Mouse (Mus musculus): ENCODE measurements around the gene Slc9a3r1. TPM values are rescaled to one million over a fixed set of nuclear protein-coding genes. Genes with fewer than 3 reads are reported as not detected.
A peak's percentile ranks its signal among the peaks of the same experiment; 100 is the strongest.

Slc9a3r1 gene
- total RNA-seq, 4 experiments from 2014 or later: 1.3 to 2.0 (median 1.5) TPM

DNA sequence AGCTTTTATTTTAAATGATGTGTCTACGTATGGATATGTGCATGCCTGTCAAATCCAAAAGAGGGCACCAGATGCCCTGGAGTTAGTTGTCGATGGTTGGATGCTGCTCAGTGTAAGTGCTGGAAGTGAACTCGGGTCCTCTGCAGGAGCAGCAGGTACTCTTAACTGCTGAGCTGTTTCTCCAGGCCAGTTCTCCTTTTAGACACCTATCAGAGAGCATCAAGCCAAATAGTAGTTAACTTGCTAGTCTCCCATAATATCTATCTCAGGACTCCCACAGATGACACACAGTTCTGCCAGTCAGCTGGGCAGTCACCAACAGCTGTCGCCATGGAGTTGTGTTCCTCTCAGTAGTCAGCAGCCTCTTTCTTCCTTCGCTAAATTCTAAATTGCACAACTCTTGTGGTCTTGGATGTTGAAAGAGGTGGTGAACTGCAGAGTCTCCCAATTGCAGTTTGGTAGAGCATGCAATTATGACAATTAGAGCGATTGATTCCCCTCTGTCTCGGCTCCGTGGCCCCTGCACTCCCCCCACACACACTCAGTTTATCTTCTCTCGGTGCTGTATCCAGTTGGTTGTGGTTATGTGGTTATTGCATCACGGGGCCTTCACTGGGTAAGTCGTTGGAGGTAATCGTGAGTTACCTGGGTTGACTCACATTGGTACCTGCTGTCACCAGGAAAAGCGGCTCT lies 25.5 kb downstream of the Slc9a3r1 start:
- no peak for DNase-seq (ENCODE audit: low spot score in 2 of 2)

GRCm38 (mm10) chr11:115189304-115189703 lies 26.2 kb downstream of the Slc9a3r1 start:
- DNase-seq (ENCODE audit: low spot score in 2 of 2): no peak

DNA sequence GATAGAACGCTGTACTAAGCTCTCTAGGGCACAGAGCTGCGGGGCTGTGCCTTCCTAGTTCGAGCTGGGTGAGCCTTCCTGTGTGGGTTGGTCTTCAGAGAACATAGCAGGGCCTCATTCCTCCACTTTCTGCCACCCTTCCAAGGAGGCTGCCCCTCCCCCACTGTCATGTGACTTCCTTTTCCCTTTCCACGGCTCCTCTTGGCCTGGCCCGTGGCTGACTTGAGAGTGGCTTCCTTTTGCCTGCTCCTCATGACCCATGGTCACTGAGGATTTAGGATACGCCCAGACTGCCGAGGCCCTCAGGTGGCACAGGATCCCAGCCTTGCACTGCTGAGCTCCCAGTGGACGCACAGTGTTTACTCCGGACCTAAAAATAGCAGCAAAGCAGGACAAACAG lies 29.0 kb downstream of the Slc9a3r1 start:
- peak in 1 of 2 experiments; percentile 37 for DNase-seq (ENCODE audit: low spot score in 2 of 2)

- no peak for DNase-seq (ENCODE audit: low spot score in 2 of 2)
These were observed 31.6 kb downstream of the Slc9a3r1 start for GRCm38 (mm10) chr11:115194693-115195092.

GRCm38 (mm10) chr11:115195933-115196332 lies 32.8 kb downstream of the Slc9a3r1 start:
- DNase-seq (ENCODE audit: low spot score in 2 of 2): no peak

DNA sequence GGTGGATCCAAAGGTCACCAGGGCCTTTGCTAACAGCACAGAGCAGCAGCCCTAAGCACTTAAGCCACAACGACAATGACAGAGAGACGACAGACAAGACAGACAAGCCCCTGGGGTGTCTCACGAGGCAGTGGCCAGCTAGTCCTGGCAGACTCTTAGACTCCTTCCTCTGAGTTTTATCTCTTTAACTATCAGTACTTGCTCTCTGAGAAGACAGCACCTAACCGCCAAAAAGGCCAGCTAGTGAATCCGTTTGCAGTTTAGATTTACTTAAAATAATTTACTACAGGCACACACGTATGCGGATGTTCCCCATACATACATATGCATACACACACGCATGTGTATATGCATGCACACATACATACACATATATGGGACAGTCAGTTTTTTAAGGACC lies 34.4 kb downstream of the Slc9a3r1 start:
- no peak for DNase-seq (ENCODE audit: low spot score in 2 of 2)

GRCm38 (mm10) chr11:115198932-115199384 lies 35.8 kb downstream of the Slc9a3r1 start:
- DNase-seq (ENCODE audit: low spot score in 2 of 2): no peak

- DNase-seq (ENCODE audit: low spot score in 2 of 2): no peak
These were observed 37.4 kb downstream of the Slc9a3r1 start for GRCm38 (mm10) chr11:115200520-115200919.

DNA sequence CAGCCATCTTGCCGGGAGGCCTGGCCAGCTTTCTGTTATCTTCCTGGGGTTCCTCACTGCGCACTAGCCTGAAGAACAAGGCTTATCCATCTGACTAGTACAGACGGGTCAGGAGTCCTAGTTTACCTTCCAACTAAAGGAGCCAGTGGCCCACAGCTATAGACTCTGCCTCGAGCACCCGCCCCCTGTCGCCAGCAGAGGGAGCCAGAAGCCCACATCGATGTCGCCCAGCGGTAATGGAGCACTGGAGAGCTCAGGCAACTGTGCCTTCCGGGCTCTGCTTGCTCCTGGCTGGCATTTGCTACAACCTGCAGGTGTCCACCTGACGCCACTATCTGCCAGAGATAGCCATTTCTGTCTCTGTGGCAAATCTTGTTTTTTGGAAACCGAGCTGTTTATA lies 39.2 kb downstream of the Slc9a3r1 start:
- DNase-seq (ENCODE audit: low spot score in 2 of 2): peak; percentile 63 to 66

- no peak for DNase-seq (ENCODE audit: low spot score in 2 of 2)
These were observed 39.6 kb downstream of the Slc9a3r1 start for GRCm38 (mm10) chr11:115202756-115203155.

- no peak for DNase-seq (ENCODE audit: low spot score in 2 of 2)
These were observed 45.0 kb downstream of the Slc9a3r1 start for GRCm38 (mm10) chr11:115208126-115208525.

GRCm38 (mm10) chr11:115208776-115209732 lies 45.9 kb downstream of the Slc9a3r1 start:
- no peak for DNase-seq (ENCODE audit: low spot score in 2 of 2)

DNA sequence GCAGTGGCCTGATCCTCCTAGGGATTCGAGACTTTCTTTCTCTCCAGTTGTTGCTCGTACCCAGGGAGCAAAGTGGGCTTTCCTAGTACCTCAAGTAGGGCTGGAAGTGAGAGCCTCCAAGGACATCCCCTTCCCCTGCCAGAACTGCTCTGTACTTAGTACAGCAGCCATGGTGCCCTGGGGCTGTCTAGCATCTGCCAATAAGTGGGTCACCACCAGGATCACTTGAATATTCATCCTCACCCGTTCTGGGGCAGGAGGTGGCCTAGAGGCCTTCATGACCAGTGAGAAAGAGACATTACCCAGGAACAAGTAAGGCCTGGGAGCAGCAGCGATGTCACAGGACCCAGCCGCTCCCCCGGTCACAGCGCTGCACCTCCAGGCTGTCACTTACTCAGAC lies 46.8 kb downstream of the Slc9a3r1 start:
- no peak for DNase-seq (ENCODE audit: low spot score in 2 of 2)

GRCm38 (mm10) chr11:115212116-115212515 lies 49.0 kb downstream of the Slc9a3r1 start:
- DNase-seq (ENCODE audit: low spot score in 2 of 2): no peak

- no peak for DNase-seq (ENCODE audit: low spot score in 2 of 2)
These were observed 52.0 kb downstream of the Slc9a3r1 start for GRCm38 (mm10) chr11:115215123-115215522.

- DNase-seq (ENCODE audit: low spot score in 2 of 2): no peak
These were observed 54.6 kb downstream of the Slc9a3r1 start for GRCm38 (mm10) chr11:115217439-115218410.

DNA sequence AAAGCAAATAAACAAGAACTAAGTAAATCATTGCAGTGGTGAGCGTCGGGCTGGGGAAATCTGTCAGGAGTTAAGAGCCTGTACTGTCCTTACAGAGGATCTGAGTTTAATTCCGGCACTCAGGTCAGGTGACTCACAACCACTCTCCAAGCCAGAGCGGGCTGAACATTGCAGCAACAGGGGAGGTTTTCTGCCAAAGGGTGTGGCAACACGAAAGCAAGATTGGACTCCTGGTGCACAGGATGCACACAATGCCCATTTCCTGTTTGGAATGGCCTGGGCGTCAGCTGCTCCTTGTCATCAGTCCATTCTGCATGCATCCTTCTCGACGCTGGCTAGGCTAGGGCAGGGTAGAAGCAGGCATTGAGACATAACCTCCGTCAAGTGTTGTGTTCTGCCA lies 56.1 kb downstream of the Slc9a3r1 start:
- DNase-seq (ENCODE audit: low spot score in 2 of 2): peak; percentile 56 to 58

DNA sequence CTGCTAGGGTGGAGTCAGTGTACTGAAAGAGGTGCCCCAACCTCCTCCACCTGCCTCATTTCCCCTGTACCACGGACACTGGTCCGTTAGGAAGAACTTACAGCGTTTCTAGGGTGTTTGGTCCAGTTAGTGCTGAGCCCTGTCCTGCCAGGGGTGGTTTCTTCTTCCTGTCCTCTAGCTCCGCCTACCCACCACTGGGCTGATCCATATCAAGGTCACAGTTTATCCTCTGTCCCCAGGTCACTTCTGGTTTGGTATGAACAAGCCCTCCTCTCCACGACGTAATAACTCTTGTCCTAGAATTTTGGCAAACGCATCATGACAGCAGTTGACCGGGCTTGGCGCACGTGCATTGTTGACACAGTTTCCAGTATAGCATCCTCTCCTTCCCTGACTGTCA lies 56.5 kb downstream of the Slc9a3r1 start:
- DNase-seq (ENCODE audit: low spot score in 2 of 2): no peak

DNA sequence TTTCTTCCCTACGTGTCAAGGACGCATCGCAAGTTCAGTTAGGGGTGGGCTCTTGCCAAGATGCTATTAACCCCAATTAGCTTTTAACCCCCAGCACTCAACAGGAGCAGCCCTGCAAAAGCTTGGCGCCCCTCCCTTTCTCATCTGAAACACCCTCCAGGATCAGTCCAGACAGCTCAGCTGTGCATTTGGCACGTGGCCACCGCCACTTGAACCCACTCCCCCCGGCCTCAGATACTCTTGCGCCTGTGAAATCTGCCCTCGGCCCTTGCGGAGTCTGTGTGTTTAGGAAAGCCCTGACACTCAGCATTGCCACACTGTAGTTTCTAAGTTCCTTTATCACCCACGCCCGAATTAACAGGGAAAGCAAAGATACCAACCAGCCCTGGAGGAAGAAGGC lies 58.9 kb downstream of the Slc9a3r1 start:
- no peak for DNase-seq (ENCODE audit: low spot score in 2 of 2)

- DNase-seq (ENCODE audit: low spot score in 2 of 2): no peak
These were observed 59.4 kb downstream of the Slc9a3r1 start for GRCm38 (mm10) chr11:115222570-115222969.

DNA sequence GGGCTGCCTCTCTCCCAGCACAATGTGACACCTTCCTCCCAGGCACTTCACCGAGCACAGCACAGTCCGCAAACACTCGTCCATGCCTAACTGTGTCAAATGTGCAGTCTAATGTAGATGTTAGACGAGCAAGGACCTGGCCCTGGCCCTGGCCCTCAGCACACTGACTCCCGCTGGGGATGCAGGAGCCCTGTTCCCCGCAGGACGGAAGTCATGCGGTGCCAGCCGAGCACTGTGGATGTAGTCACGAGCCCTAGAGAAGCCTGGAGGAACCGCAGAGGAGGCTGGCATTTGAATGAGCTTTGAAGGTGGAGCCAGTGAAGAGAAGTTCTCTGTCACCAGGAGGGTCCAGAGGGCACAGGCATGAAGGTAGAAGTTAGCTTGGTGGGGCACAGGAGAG lies 60.3 kb downstream of the Slc9a3r1 start:
- DNase-seq (ENCODE audit: low spot score in 2 of 2): no peak

All from gastrocnemius, adult 8-10 months (tissue).